Mouse (Mus musculus): Measurements from ENCODE around the gene 1700024P04Rik. TPM values are rescaled to one million over a fixed set of nuclear protein-coding genes. Genes with fewer than 3 reads are reported as not detected.

The 1700024P04Rik gene
- total RNA-seq, 2 experiments from 2014 or later, result not detected

DNA sequence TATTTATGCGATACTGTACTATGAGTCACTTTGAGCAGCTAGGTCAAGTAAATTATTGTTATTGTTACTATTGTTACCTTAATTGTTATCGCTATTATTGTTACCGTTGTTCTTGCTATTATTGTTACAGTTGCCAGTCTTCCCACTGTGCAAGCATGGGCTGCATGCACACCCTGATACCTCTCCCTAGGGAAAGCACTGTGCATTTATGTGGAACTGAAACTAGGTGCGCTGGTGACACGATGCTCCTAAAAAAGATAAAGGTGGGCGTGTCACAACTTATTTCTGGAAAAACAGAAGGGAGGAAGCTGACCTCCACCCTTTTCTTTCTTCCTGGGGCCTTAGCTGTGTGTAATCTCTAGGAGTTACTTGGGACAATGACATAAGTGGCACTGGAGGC, 16.4 kb downstream of the 1700024P04Rik start:
- no peak for DNase-seq (ENCODE audit: low spot score in 2 of 2)

- no peak for DNase-seq (ENCODE audit: low spot score in 2 of 2)
These were observed 17.8 kb downstream of the 1700024P04Rik start for GRCm38 (mm10) chr13:98966583-98966982.

DNA sequence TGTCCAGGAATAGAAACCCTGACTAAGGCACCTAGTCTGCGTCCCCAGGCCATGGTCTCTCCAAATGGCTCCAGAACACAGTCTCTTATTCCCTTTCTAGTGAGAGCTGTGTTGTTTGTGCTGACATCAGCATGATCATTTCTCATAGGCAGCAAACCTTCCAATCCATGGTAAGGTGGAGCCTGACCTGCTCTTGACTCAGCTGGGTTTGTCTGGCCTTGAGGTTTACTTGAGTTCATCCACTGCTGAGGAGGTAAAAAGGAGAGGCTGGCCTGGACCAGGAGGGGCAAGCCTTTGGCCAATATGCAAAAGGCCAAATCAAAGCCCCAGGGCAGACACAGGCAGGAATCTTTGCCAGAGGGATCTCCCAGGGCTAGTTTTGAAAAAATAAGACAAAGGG, 20.8 kb downstream of the 1700024P04Rik start:
- no peak for DNase-seq (ENCODE audit: low spot score in 2 of 2)

DNA sequence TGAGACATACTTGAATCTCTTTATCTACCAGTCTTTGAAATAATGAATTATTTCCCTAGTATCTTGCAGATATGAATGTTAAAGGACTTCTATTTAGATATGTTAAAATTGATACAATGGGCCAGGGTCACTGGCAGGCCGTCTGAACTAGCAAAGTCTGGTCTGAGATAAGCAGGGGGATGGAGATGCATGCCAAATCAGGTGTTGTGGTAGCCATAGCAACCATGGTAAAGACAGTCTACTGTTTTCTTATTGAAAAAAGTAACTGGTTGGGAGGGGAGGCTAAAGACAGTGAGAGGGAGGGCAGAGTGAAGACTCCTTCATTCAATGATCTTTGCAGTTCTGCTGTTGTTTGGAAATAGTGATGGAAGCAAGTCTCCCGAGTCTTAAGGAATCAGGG, 26.2 kb downstream of the 1700024P04Rik start:
- no peak for DNase-seq (ENCODE audit: low spot score in 2 of 2)

GRCm38 (mm10) chr13:98956209-98956608, 28.2 kb downstream of the 1700024P04Rik start:
- no peak for DNase-seq (ENCODE audit: low spot score in 2 of 2)

- no peak for DNase-seq (ENCODE audit: low spot score in 2 of 2)
These were observed 28.7 kb downstream of the 1700024P04Rik start for GRCm38 (mm10) chr13:98955676-98956075.

GRCm38 (mm10) chr13:98955226-98955625, 29.1 kb downstream of the 1700024P04Rik start:
- no peak for DNase-seq (ENCODE audit: low spot score in 2 of 2)

- peak; percentile 18 to 20 for DNase-seq (ENCODE audit: low spot score in 2 of 2)
These were observed 30.5 kb downstream of the 1700024P04Rik start for GRCm38 (mm10) chr13:98953830-98954229.

GRCm38 (mm10) chr13:98951951-98952350, 32.4 kb downstream of the 1700024P04Rik start:
- DNase-seq (ENCODE audit: low spot score in 2 of 2), result no peak

- no peak for DNase-seq (ENCODE audit: low spot score in 2 of 2)
These were observed 36.2 kb downstream of the 1700024P04Rik start for GRCm38 (mm10) chr13:98948146-98948545.

DNA sequence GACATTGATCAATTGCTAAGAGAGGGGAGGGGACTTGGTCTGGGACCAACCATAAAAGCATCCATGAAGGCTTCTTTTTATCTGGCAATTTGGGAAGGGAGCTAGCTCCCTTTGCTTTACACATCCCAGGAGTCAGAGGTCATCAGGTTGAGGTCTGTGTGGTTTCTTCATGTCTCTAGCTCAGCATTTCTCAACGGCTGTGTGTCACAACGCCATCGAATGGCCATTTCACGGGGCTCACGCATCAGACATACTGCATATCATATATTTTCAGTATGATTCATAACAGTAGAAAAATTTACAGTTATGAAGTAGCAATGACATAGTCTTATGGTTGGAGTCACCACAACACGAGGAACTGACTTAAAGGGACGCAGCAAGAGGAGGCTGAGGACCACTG, 37.9 kb downstream of the 1700024P04Rik start:
- DNase-seq (ENCODE audit: low spot score in 2 of 2), result no peak

DNA sequence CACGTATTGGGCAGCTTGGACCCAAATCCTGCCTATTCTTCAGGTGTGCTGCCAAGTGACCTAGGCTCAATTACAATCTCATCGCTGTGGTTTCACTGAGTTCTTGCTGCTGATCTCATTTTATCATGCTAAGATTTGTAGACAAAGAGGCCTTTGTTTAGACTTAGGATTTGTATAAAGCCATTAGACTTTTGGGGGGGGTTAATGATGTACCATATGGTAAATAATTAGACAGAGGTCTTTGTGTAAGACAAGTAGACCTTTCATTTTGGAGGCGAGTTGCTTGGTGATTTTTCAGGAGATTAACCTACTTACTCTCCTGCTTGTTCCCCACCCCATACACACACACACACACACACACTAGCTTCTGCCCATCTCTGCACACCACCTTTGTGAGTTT, 38.5 kb downstream of the 1700024P04Rik start:
- no peak for DNase-seq (ENCODE audit: low spot score in 2 of 2)

GRCm38 (mm10) chr13:98945381-98945780, 39.0 kb downstream of the 1700024P04Rik start:
- no peak for DNase-seq (ENCODE audit: low spot score in 2 of 2)

DNA sequence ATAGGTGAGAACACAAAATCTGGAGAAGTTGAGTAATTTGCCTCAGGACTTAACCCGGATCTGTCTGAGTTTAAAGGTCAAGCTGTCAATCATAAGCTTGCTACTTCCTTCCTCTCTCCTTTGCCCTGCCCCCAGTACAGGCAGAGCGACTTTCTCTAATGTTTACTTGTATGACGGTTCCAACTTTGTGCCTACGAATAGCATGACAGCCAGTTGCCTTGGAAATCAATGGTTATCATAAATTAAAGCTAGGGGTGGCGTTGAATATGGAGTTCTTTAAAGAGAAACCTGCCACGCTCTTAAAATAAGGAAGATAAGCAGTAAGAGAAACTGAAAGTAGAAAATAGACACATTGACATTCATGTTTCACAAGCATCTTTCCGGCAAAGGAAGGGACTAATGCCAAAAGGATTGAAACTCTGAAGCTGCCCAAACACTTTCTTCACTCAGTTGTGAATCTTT, 39.7 kb downstream of the 1700024P04Rik start:
- no peak for DNase-seq (ENCODE audit: low spot score in 2 of 2)

DNA sequence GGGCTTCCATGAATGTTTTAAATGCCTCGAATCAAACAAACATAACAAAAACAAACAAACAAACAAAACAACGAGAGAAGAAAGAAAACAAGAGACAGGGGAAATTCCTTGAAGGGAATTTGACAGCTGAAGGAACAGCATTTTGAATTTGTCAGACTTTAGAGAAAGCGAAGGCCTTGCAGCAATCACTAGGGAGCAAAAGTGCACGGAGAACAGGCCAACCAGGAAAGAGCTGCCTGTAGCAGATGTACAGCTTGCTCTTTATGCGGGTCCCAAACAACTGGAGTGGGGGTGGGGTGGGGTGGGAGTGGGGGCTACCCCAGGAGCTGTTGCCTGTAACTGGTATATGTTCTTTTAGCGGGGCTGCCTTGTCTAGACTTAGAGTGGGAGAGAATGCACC, 42.0 kb downstream of the 1700024P04Rik start:
- no peak for DNase-seq (ENCODE audit: low spot score in 2 of 2)

GRCm38 (mm10) chr13:98941829-98942343, 42.5 kb downstream of the 1700024P04Rik start:
- DNase-seq (ENCODE audit: low spot score in 2 of 2), result no peak

- DNase-seq (ENCODE audit: low spot score in 2 of 2), result no peak
These were observed 47.3 kb downstream of the 1700024P04Rik start for GRCm38 (mm10) chr13:98937108-98937507.

Other genes starting within 250 kb of the 1700024P04Rik start
- 10 to 100 TPM; 36.4 to 37.9 TPM for gene Fcho2, start 169.1 kb downstream of the 1700024P04Rik start, total RNA-seq (2021)
- gene Tnpo1, start 58.2 kb downstream of the 1700024P04Rik start, total RNA-seq (2021), result 10 to 100 TPM; 63.1 to 65.1 TPM
- gene Zfp366, start 200.3 kb upstream of the 1700024P04Rik start, total RNA-seq (2021), result 1 to 10 TPM; 3.2 to 3.3 TPM

Measured in left cerebral cortex, adult 18-20 months (tissue).